Mouse (Mus musculus) forebrain, embryonic 11.5 days (tissue): ENCODE results near the gene Rgs6. TPM values are rescaled to one million over a fixed set of nuclear protein-coding genes. Genes with fewer than 3 reads are reported as not detected.

Source experiments
- ATAC-seq: fragments of 200-750 bp; cut with Nextera tagmentation; replicated peaks from 2 replicates; pipeline ENCODE4 v1.8.0; 2017; ENCODE audit warnings: moderate TSS enrichment; ENCODE audit not compliant: low FRiP score
- DNase-seq: peaks from one replicate; pipeline ENCODE4 v3.0.0-alpha.2; 2017; ENCODE audit warnings: low spot score
- H3K27ac ChIP-seq: fragments of 300-500 bp; sonication (generic); 2 replicates; pipeline ENCODE4 v1.5.1; 2014; ENCODE audit warnings: low read depth, low read length
- H3K27me3 ChIP-seq: fragments of 300-500 bp; sonication (generic); 2 replicates; pipeline ENCODE4 v1.6.1; 2014; ENCODE audit warnings: mild to moderate bottlenecking, low read length, mixed read lengths; ENCODE audit not compliant: control insufficient read depth, insufficient read depth
- H3K36me3 ChIP-seq: fragments of 300-500 bp; sonication (generic); 2 replicates; pipeline ENCODE4 v1.6.1; 2014; ENCODE audit warnings: mild to moderate bottlenecking, low read length, moderate library complexity, mixed read lengths; ENCODE audit not compliant: control insufficient read depth, insufficient read depth
- H3K4me1 ChIP-seq: fragments of 300-500 bp; sonication (generic); replicated peaks from 2 replicates; pipeline ENCODE4 v1.6.1; 2014; ENCODE audit warnings: low read length, mixed read lengths; ENCODE audit not compliant: control insufficient read depth, insufficient read depth
- H3K4me2 ChIP-seq: fragments of 300-500 bp; sonication (generic); 2 replicates; pipeline ENCODE4 v1.6.1; 2014; ENCODE audit warnings: low read depth, mild to moderate bottlenecking, low read length, moderate library complexity, mixed read lengths; ENCODE audit not compliant: severe bottlenecking
- H3K4me3 ChIP-seq: fragments of 300-500 bp; sonication (generic); 2 replicates; pipeline ENCODE4 v1.5.1; 2014; ENCODE audit warnings: low read depth, low read length
- H3K9ac ChIP-seq: fragments of 300-500 bp; sonication (generic); 2 replicates; pipeline ENCODE4 v1.6.1; 2014; ENCODE audit warnings: low read length
- H3K9me3 ChIP-seq: fragments of 300-500 bp; sonication (generic); 2 replicates; pipeline ENCODE4 v1.6.1; 2016; ENCODE audit warnings: low read length, mixed read lengths; ENCODE audit not compliant: control insufficient read depth
- WGBS: fragments of 180-500 bp; shearing (Covaris S2); extraction: QIAGEN DNeasy Blood & Tissue Kit; methylation state at CpG from one replicate; pipeline ENCODE4 v1.1.7; 2014; 5-methylcytosine and 5-hydroxymethylcytosine counted together
- polyA plus RNA-seq: library from polyadenylated mRNA; unstranded; fragments of >200 nt; fragmentation: Nextera tagmentation; extraction: Ambion mirVana; gene quantifications from 2 replicates; pipeline ENCODE4 v1.2.1, GENCODE M21; 2014

Gene Rgs6
- polyA plus RNA-seq, 1 experiment from 2014 or later, result 0.72 TPM

- no peak overlapping the region for H3K4me3 ChIP-seq
- H3K9me3 ChIP-seq, result no peaks in the 10 kb centered on the region
- DNase-seq, result no peak
- ATAC-seq, result no peak
- WGBS, result 88% methylated on average over 3 of the region's 3 CpGs
- no peaks in the 10 kb centered on the region for H3K27me3 ChIP-seq
- no peak overlapping the region for H3K4me2 ChIP-seq
- H3K9ac ChIP-seq, result no peak overlapping the region
- no peaks in the 10 kb centered on the region for H3K4me1 ChIP-seq
- no peak overlapping the region for H3K27ac ChIP-seq
- H3K36me3 ChIP-seq, result no peaks in the 10 kb centered on the region
Measured at GRCm38 (mm10) chr12:83128606-83129005, 540.5 kb downstream of the Rgs6 start.

GRCm38 (mm10) chr12:83131405-83131804 lies 543.3 kb downstream of the Rgs6 start:
- Histone ChIP-seq H3K4me2 (no peak overlapping the region), H3K36me3 (no peaks in the 10 kb centered on the region), H3K9ac (no peak overlapping the region), H3K4me1 (no peaks in the 10 kb centered on the region), H3K4me3 (no peak overlapping the region), H3K27ac (no peak overlapping the region), H3K9me3 (no peaks in the 10 kb centered on the region), H3K27me3 (no peaks in the 10 kb centered on the region)
- 61% methylated on average over 4 of the region's 4 CpGs for WGBS
- no peak for DNase-seq
- ATAC-seq, result no peak

GRCm38 (mm10) chr12:83133827-83134226 lies 545.7 kb downstream of the Rgs6 start:
- WGBS, result 87% methylated on average over 6 of the region's 6 CpGs
- Histone ChIP-seq H3K9ac (no peak overlapping the region), H3K4me1 (no peaks in the 10 kb centered on the region), H3K9me3 (no peaks in the 10 kb centered on the region), H3K27ac (no peak overlapping the region), H3K36me3 (no peaks in the 10 kb centered on the region), H3K4me2 (no peak overlapping the region), H3K27me3 (no peaks in the 10 kb centered on the region), H3K4me3 (no peak overlapping the region)
- DNase-seq (no peak), ATAC-seq (no peak)

GRCm38 (mm10) chr12:83136031-83136430 lies 547.9 kb downstream of the Rgs6 start:
- no peak for DNase-seq
- no peak overlapping the region for H3K9ac ChIP-seq
- 92% methylated on average over 5 of the region's 5 CpGs for WGBS
- no peaks in the 10 kb centered on the region for H3K36me3 ChIP-seq
- H3K4me3 ChIP-seq, result no peak overlapping the region
- no peak overlapping the region for H3K4me2 ChIP-seq
- H3K27me3 ChIP-seq, result no peaks in the 10 kb centered on the region
- ATAC-seq, result no peak
- no peak overlapping the region for H3K27ac ChIP-seq
- H3K9me3 ChIP-seq, result no peaks in the 10 kb centered on the region
- no peaks in the 10 kb centered on the region for H3K4me1 ChIP-seq

- Histone ChIP-seq H3K27me3 (no peaks in the 10 kb centered on the region), H3K4me2 (no peak overlapping the region), H3K4me1 (no peaks in the 10 kb centered on the region), H3K9me3 (no peaks in the 10 kb centered on the region), H3K4me3 (no peak overlapping the region), H3K36me3 (no peaks in the 10 kb centered on the region), H3K9ac (no peak overlapping the region), H3K27ac (no peak overlapping the region)
- DNase-seq, result no peak
- WGBS, result 85% methylated on average over 2 of the region's 2 CpGs
- no peak for ATAC-seq
Measured at GRCm38 (mm10) chr12:83136460-83136859, 548.4 kb downstream of the Rgs6 start.

- 76% methylated on average over 3 of the region's 3 CpGs for WGBS
- H3K9me3 ChIP-seq, result no peaks in the 10 kb centered on the region
- no peaks in the 10 kb centered on the region for H3K4me1 ChIP-seq
- DNase-seq, result no peak
- H3K9ac ChIP-seq, result no peak overlapping the region
- no peaks in the 10 kb centered on the region for H3K27me3 ChIP-seq
- H3K27ac ChIP-seq, result no peak overlapping the region
- no peak overlapping the region for H3K4me2 ChIP-seq
- no peak overlapping the region for H3K4me3 ChIP-seq
- no peak for ATAC-seq
- no peaks in the 10 kb centered on the region for H3K36me3 ChIP-seq
Measured at GRCm38 (mm10) chr12:83137001-83137400, 548.9 kb downstream of the Rgs6 start.

GRCm38 (mm10) chr12:83141164-83141563 lies 553.1 kb downstream of the Rgs6 start:
- Histone ChIP-seq H3K4me1 (no peaks in the 10 kb centered on the region), H3K9ac (no peak overlapping the region), H3K27me3 (no peaks in the 10 kb centered on the region), H3K9me3 (no peaks in the 10 kb centered on the region), H3K36me3 (no peaks in the 10 kb centered on the region), H3K4me2 (no peak overlapping the region), H3K27ac (no peak overlapping the region), H3K4me3 (no peak overlapping the region)
- DNase-seq (no peak), ATAC-seq (no peak)
- 56% methylated on average over 2 of the region's 2 CpGs for WGBS

- Histone ChIP-seq H3K36me3 (no peaks in the 10 kb centered on the region), H3K9ac (no peak overlapping the region), H3K9me3 (no peaks in the 10 kb centered on the region), H3K27ac (no peak overlapping the region), H3K4me1 (no peaks in the 10 kb centered on the region), H3K4me3 (no peak overlapping the region), H3K27me3 (no peaks in the 10 kb centered on the region), H3K4me2 (no peak overlapping the region)
- ATAC-seq (no peak), DNase-seq (no peak)
- WGBS, result 44% methylated on average over 2 of the region's 2 CpGs
Measured at GRCm38 (mm10) chr12:83142507-83142906, 554.4 kb downstream of the Rgs6 start.

GRCm38 (mm10) chr12:83143071-83143470 lies 555.0 kb downstream of the Rgs6 start:
- H3K9me3 ChIP-seq, result no peaks in the 10 kb centered on the region
- H3K27ac ChIP-seq, result no peak overlapping the region
- 63% methylated on average over 3 of the region's 3 CpGs for WGBS
- ATAC-seq (no peak), DNase-seq (no peak)
- no peak overlapping the region for H3K4me2 ChIP-seq
- no peaks in the 10 kb centered on the region for H3K27me3 ChIP-seq
- no peaks in the 10 kb centered on the region for H3K4me1 ChIP-seq
- H3K9ac ChIP-seq, result no peak overlapping the region
- no peak overlapping the region for H3K4me3 ChIP-seq
- no peaks in the 10 kb centered on the region for H3K36me3 ChIP-seq
